Mouse (Mus musculus) adrenal gland, postnatal 4 days (tissue): ENCODE measurements around the gene Zcchc4. TPM values are rescaled to one million over a fixed set of nuclear protein-coding genes. Genes with fewer than 3 reads are reported as not detected.

Source experiments
- DNase-seq, 2 experiments: peaks; one replicate each; pipeline ENCODE4 v3.0.0; 2021 to 2022; ENCODE audit warnings: low spot score in 2 of 2, mixed read lengths in 2 of 2
- total RNA-seq, 2 experiments: library from RNA; stranded (reverse); gene quantifications; 2 replicates each; pipeline ENCODE4 v1.2.3; 2021

The Zcchc4 gene
- total RNA-seq, 2 experiments from 2014 or later, result 16.3 to 16.5 TPM

DNA sequence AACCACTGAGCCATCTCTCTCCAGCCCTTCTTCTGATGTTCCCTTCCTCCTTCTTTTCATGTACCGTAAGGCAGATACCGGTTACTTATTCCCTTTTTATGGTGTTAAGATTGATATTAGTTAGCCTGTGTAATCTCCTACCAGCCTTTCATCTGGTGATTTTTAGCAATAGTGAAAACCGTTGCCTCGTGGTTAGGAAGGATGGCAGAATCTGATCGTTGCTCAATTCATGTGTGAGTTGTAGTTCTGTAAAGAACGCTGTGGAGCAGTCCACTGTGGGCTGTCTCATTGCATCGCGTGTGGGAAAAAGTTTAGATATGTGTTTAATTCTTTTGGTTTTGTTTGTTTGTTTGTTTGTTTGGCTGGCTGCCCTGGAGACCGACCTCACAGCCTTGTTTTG, 18.0 kb downstream of the Zcchc4 start:
- DNase-seq, result no peak

- no peak for DNase-seq
Measured at GRCm38 (mm10) chr5:52794109-52794508, 18.9 kb downstream of the Zcchc4 start.

GRCm38 (mm10) chr5:52799274-52799985, 24.2 kb downstream of the Zcchc4 start:
- DNase-seq, result no peak

- no peak for DNase-seq
Measured at GRCm38 (mm10) chr5:52805801-52806200, 30.6 kb downstream of the Zcchc4 start.

DNA sequence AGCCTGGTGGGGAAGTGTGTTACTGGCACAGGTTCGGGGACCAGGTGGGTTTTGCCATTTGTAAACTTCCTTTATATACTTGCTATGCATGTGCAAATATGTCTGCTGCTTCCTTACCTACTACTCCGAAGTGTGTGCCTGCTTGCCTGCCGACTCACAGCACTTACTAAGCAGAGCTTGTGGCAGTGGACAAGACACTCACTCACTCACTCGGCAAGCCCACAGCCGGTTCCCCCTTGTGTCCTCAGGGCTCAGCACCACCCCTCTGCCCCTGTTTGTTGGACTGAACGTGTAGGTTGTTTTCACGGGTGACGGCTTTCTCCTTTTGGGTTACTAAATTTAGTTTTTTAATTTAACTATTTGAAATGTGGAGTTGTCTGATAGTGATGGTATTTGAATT, 31.1 kb downstream of the Zcchc4 start:
- DNase-seq, result no peak

DNA sequence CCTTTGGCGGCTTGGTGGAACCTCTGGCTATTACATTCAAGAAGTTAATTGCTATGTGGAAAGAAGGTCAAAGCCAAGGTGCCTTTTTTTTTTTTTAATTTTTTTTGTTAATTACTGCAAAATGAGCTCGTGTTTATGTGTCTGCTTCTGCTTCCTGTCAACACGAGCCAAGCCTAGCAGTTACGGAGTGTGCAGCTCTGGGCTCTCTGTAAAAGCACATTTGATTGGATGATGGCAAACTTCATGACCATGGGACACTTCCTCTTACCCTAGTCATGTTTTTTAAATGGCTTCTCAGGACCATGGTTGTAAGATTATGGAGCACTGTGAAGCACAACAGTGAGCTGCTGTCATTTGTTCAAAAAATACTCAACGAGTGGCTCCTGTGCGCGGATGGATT, 31.8 kb downstream of the Zcchc4 start:
- DNase-seq, result no peak

DNA sequence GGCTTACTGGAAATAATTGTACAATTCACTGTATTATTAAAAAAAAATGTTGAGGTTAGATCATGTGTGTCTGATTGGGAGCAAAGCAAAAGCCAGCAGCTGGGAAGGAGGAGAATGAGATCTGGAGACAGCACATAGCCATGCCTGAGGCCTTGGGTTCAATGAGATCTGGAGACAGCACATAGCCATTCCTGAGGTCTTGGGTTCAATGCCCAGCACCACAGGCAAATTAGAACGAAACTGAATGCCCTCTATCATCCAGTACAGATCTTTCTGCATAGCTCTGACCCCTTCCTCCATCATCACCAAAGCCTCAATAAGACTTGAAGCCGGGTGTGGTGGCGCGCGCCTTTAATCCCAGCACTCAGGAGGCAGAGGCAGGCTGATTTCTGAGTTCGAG, 35.2 kb downstream of the Zcchc4 start:
- DNase-seq, result no peak

- DNase-seq, result no peak
Measured at GRCm38 (mm10) chr5:52811056-52811455, 35.8 kb downstream of the Zcchc4 start.

GRCm38 (mm10) chr5:52812456-52812855, 37.2 kb downstream of the Zcchc4 start:
- DNase-seq, result no peak

DNA sequence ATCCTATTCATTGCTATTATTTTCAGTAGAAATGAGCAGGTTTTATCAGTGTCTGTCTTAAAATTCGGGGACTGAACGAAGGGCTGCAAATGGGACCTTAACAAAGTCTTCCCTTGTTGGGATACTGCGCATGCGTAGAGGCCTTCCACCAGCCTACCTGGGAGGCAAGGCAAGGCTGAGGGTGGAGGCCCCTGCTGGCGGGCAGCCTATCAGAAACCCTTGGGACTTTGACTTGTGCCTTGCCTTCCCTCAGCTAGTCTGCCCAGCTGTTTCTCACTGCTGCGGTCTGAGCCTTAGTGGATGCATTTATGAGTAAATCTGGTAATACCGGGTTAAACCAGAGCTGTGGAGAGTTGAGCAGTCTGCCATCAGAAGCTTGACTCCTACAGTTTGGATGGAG, 38.1 kb downstream of the Zcchc4 start:
- DNase-seq, result no peak

DNA sequence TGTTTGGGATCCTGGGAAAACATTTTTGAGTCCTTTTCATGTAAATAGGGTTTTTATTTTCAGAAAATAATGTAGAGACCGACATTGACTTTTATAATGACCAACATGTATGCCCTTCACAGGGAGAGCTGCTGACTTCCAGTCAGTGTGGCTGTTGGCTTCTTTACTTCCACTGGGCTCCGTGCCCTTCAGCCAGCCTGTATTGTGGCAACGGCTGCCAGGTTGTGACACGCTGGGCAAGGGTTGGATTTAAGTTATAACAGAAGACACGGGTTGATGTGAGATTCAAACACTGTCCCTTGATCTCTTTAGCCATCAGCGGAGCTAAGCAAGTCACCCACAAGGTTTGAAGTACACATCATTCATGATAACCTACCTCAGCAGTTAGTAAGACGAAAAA, 43.5 kb downstream of the Zcchc4 start:
- DNase-seq, result no peak

DNA sequence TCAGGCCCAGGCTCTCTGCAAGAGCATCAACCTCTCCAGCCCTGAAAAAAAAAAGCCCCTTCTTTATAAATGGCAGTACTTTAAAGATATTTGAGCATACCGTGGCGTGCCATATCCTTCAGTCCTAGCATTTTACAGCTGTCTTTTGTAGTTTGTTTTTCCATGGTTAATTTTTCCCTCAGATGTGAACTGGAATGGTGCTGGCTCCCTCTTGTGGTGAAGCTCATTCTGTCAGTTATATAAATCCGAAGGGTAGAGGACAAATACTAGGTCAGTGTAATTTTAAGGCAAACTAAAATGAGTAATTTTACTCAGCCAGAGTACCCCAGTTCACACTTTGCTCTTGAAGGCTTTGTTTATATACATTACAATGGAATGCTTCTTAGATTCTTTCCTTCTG, 46.5 kb downstream of the Zcchc4 start:
- DNase-seq, result no peak

- DNase-seq, result no peak
Measured at GRCm38 (mm10) chr5:52827923-52828322, 52.7 kb downstream of the Zcchc4 start.

GRCm38 (mm10) chr5:52833005-52833404, 57.8 kb downstream of the Zcchc4 start:
- DNase-seq, result no peak

GRCm38 (mm10) chr5:52833761-52834274, 58.6 kb downstream of the Zcchc4 start, which contains the start of gene Anapc4:
Anapc4 (plus strand) TSS chr5:52834012.
- DNase-seq, result peak; percentile 98 to 99

DNA sequence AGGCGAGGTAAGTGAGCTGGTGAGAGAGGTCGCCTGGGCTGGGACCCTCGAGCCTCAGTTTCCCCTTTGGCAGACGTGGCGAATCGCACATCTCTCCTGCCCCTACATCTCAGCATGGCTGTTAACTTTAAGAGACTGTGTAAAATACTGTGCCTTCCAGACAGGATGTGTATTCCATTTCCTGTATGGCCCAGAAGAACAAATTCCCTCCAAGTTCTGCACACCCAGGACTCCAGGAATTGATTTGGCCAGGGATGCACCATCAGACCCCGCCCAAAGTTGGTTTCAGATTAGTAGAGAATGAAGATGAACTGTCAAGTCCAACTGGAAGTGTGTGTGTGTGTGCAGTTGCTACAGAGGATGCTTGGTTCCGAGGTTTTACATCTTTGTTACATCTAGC, 59.2 kb downstream of the Zcchc4 start:
- no peak for DNase-seq

DNA sequence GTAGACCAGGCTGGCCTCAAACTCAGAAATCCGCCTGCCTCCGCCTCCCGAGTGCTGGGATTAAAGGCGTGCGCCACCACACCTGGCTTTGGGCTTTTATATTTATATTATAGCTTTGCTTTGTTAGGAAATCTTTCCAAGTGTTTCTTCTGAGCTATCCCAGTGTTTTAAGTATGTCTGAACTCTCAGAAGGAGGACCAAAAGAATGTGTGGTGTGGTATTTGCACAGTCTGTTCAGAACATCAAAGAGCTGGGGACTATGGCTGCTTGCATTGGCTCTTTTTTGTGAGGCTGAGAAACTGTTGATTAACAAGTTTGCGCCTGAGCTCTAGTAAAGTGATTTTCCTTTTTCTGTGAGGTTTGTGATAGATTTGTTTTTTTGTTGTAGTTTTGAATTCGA, 69.1 kb downstream of the Zcchc4 start:
- DNase-seq, result no peak

GRCm38 (mm10) chr5:52855727-52856126, 80.5 kb downstream of the Zcchc4 start:
- no peak for DNase-seq

DNA sequence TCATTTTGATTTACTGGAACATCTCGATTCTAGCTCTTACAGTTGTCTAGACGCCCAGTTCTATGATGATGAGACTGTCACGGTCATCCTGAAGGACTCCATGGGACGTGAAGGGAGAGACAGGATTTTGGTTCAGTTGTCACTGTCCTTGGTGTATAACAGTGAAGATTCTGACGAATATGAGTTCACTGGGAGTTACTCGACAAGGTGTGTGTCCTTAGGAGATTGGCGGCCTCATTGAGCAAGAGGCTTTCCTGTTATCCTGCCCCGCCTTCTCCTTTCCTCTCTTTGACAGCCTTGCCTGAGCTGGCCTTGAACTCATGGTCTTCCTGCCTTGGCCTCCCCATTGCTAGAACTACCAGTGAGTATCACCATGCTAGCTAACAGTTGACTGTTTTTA, 89.2 kb downstream of the Zcchc4 start:
- no peak for DNase-seq

- peak; percentile 65 to 71 for DNase-seq
Measured at GRCm38 (mm10) chr5:52865825-52866224, 90.6 kb downstream of the Zcchc4 start.

DNA sequence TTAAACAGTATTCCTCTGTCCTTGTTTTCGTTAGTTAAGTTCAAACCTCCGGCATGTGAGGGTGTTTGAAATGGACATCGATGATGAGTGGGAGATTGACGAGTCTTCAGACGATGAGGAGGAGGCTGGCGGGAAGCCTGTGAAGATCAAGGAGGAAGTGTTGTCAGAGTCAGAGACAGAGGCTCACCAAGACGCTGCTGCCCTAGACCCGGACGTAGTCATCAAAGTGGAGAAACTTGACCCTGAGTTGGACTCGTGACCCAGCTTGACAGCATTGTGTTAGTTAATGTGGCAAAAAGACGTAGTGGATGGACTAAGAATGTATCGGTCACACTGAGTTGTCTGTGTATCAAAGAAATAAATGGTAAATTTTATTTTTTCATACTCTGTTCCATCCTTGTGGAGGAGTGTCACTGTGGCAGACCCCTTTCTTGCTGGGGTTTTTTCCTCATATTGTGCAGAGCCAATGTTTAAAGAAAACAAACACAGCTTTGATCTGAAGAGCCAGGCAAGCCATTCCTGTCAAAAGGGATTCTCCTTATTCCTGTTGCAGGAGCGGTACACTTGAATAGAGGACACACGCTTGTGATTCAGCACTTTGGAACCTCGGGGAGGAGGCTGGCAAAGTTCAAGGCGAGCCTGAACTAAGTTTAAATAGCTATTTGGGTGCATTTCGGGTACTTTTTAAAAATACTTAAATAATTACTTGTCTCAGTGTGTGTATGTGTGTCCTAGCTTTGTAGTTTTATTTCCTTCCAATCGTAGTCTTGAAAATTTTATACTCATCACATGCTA, 91.3 kb downstream of the Zcchc4 start:
- DNase-seq, result no peak

- DNase-seq, result no peak
Measured at GRCm38 (mm10) chr5:52868918-52869703, 93.9 kb downstream of the Zcchc4 start.
